Mouse (Mus musculus) neural tube, embryonic 11.5 days (tissue): ENCODE data around the gene Oscp1. TPM values are rescaled to one million over a fixed set of nuclear protein-coding genes. Genes with fewer than 3 reads are reported as not detected.
A peak's percentile ranks its signal among the peaks of the same experiment; 100 is the strongest.

Experiments used
- ATAC-seq: fragments of 200-750 bp; cut with Nextera tagmentation; 2 replicates; pipeline ENCODE4 v1.8.0; 2017; ENCODE audit warnings: moderate number of reproducible peaks, mild to moderate bottlenecking, moderate TSS enrichment, moderate library complexity; ENCODE audit not compliant: insufficient read depth, low FRiP score, low TSS enrichment
- DNase-seq: peaks from one replicate; pipeline ENCODE4 v3.0.0-alpha.2; 2015; ENCODE audit warnings: low spot score
- H3K27ac ChIP-seq: fragments of 300-500 bp; sonication (generic); 2 replicates; pipeline ENCODE4 v1.5.1; 2014; ENCODE audit warnings: low read depth, mild to moderate bottlenecking, low read length
- H3K27me3 ChIP-seq: fragments of 300-500 bp; sonication (generic); 2 replicates; pipeline ENCODE4 v1.6.1; 2014; ENCODE audit warnings: mild to moderate bottlenecking, low read length, mixed read lengths; ENCODE audit not compliant: control insufficient read depth, insufficient read depth
- H3K36me3 ChIP-seq: fragments of 300-500 bp; sonication (generic); 2 replicates; pipeline ENCODE4 v1.6.1; 2014; ENCODE audit warnings: mild to moderate bottlenecking, low read length, moderate library complexity, mixed read lengths; ENCODE audit not compliant: control insufficient read depth, insufficient read depth
- H3K4me1 ChIP-seq: fragments of 300-500 bp; sonication (generic); 2 replicates; pipeline ENCODE4 v1.6.1; 2014; ENCODE audit warnings: low read length, mixed read lengths; ENCODE audit not compliant: control insufficient read depth, insufficient read depth
- H3K4me2 ChIP-seq: fragments of 300-500 bp; sonication (generic); 2 replicates; pipeline ENCODE4 v1.6.1; 2014; ENCODE audit warnings: low read depth, mild to moderate bottlenecking, moderate library complexity
- H3K4me3 ChIP-seq: fragments of 300-500 bp; sonication (generic); 2 replicates; pipeline ENCODE4 v1.5.1; 2014; ENCODE audit warnings: low read depth, low read length
- H3K9ac ChIP-seq: fragments of 300-500 bp; sonication (generic); 2 replicates; pipeline ENCODE4 v1.6.1; 2014; ENCODE audit warnings: mild to moderate bottlenecking, low read length
- H3K9me3 ChIP-seq: fragments of 300-500 bp; sonication (generic); 2 replicates; pipeline ENCODE4 v1.6.1; 2016; ENCODE audit warnings: low read length; ENCODE audit not compliant: control insufficient read depth
- WGBS: fragments of 180-500 bp; shearing (Covaris S2); extraction: QIAGEN DNeasy Blood & Tissue Kit; methylation state at CpG from one replicate; pipeline ENCODE4 v1.1.7; 2014; 5-methylcytosine and 5-hydroxymethylcytosine counted together
- polyA plus RNA-seq: library from polyadenylated mRNA; unstranded; fragments of >200 nt; fragmentation: Nextera tagmentation; extraction: Ambion mirVana; gene quantifications from 2 replicates; pipeline ENCODE4 v1.2.1, GENCODE M21; 2014

The Oscp1 gene
- polyA plus RNA-seq = 21.4 and 23.0 TPM in 2 replicates

DNA sequence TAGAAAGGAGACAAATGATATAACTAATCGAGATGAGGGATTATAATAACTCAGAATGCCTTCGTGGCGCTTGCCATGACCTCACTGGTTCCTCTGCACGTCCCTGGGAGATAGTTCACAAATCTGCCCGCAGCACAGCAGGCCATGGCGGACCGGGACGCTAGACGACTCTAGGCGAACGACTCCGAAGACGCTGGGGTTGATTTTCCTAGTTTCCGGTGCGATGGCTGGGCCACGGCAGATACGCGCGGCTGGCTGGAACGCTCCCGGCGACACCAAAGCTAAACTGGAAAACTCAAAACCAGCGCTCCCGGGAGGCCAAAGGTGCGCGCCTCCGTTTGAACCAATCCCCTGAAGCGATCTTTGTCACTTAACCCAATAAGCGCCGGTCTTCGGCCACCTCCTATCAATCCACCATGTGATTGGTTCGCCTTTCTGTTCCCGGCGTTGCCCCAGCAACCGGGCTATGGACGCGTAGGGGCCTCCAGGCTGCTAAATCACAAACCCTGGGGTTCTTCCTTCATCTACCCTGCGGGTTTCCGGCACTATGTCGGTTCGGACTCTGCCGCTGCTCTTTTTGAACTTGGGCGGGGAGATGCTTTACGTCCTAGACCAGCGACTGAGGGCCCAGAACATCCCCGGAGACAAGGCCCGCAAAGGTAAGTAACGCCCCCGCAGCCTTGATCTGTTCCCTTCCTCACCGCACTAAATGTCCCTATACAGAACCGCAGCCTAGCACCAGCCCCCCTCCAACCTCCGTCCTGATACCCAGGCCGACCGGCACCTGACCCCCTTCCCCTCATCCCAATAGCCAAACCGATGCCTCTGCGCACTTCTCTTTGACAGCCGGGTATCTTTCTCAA, at the start of gene Oscp1:
Gene Oscp1 (plus strand): TSS at position 432 of the 863 bp plus-strand sequence.
- H3K9ac ChIP-seq = peak within 1 kb of the TSS; percentile 69
- peak within 1 kb of the TSS; percentile 83 for H3K4me2 ChIP-seq
- H3K4me3 ChIP-seq = peak within 1 kb of the TSS; percentile 63
- H3K27ac ChIP-seq = 0 out of 2 replicates have a peak within 1 kb of the TSS, but pooled peaks have one; percentile 53
- peaks cover 10% of the 10 kb centered on the region; the same call in 1 of the 2 replicates for H3K4me1 ChIP-seq
- peak; percentile 92 for DNase-seq
- peak; percentile 98 for ATAC-seq
- under 1% methylated on average over 56 of the region's 57 CpGs for WGBS
- no peaks in the 10 kb centered on the region for H3K27me3 ChIP-seq
- H3K9me3 ChIP-seq = no peaks in the 10 kb centered on the region
- H3K36me3 ChIP-seq = no peaks in the 10 kb centered on the region; the same call in 1 of the 2 replicates

DNA sequence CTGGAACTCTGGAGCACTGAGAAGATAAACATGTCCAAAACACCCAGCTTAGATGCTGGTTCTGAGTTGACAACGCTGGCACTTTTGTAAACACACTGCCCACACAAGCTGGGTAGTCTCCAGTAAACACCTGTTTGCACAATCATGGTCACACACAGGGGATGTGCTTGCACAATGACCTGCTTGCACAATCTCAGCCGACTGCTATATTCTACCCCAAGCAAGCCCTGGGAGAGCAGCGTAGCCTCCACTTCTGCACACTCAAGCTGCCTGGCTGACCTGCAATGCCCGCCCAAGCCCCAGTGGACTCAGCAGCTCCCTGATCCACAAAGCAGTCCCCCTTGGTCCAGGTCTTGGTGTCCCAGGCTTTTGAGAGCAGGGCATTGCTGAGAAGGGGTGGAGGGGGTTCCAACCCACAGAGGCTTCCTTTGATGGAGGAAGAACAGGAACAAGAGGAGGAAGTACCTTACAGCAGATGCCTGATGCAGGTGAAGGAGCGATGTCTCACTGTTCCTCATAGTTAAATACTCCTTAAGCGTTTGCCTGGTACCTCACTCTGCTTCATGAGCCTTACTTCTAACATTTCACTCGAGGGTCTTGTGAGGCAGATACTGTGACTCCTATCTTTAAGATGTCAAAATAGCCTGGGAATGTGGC, 40.6 kb upstream of the Oscp1 start:
- H3K36me3 ChIP-seq = no peaks in the 10 kb centered on the region
- H3K4me2 ChIP-seq = no peak overlapping the region
- WGBS = 78% methylated on average over 7 of the region's 7 CpGs
- H3K27ac ChIP-seq = no peak overlapping the region
- H3K9ac ChIP-seq = no peak overlapping the region
- H3K27me3 ChIP-seq = no peaks in the 10 kb centered on the region
- H3K4me3 ChIP-seq = no peak overlapping the region
- H3K4me1 ChIP-seq = no peaks in the 10 kb centered on the region
- no peak for ATAC-seq
- H3K9me3 ChIP-seq = no peaks in the 10 kb centered on the region
- no peak for DNase-seq

DNA sequence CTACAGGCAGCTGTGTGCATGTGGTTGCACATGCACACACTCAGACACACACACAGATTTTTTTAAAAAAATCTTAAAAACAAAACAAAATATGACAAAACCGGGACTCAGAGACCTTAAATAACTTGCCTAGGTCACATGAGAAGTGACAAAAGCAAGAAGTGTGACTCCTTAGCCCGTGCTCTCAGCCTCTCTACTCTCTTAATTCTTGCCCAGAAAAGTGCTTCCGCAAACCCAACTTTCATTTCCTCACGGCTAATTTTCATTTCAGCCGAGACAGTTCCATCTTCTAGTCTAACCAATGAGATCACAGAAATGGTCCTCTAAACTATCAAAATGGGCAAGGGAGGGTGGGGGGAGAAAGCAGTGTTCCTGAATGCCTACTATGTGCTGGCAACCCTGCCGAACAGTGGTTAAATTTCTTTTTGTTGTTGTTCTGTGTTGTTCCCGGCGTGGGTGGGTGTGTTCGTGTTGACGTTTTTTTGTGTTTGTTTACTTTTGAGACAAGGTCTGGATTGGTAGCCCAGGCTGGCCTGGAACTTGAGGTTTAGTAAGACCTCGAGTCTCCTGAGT, 39.3 kb upstream of the Oscp1 start:
- Histone ChIP-seq H3K27ac (no peak overlapping the region), H3K9me3 (no peaks in the 10 kb centered on the region), H3K27me3 (no peaks in the 10 kb centered on the region), H3K4me3 (no peak overlapping the region), H3K4me2 (no peak overlapping the region), H3K9ac (no peak overlapping the region), H3K36me3 (no peaks in the 10 kb centered on the region), H3K4me1 (no peaks in the 10 kb centered on the region)
- ATAC-seq (no peak), DNase-seq (no peak)
- WGBS = 82% methylated on average over 11 of the region's 11 CpGs

DNA sequence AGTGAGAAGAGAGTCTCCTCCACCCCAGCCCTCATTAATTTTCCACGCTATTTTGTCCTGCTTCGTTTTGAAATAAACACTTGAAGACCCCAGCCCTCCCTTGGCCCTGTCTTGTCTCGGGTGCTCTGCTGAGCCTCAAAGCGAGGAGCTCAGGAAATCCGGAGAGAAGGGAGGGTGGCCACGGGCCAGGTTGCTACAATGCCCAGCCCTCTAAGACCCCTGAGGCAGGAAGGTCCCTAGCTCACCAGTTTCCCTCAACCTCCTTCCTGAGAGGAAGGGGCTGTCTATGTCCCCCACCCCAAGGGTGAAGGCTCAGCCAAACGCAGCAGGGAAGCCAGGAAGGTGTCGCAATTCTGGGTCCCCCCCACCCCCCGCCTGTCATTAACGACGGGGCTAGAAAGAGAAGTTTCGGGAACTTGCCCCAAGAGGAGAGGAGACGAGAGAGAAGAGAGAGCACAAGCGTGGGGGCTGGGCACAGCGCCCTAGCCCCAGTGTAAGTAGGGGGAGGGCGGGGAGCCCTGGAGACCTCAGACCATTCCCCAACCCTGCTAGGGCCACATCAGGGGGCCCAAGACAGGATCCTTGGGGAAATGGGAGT, 34.0 kb upstream of the Oscp1 start, which contains the start of gene Csf3r:
Gene Csf3r (plus strand): TSS at position 248 of the 598 bp plus-strand sequence.
- Histone ChIP-seq H3K27me3 (no peaks in the 10 kb centered on the region), H3K36me3 (no peaks in the 10 kb centered on the region), H3K4me2 (no peak within 1 kb of the TSS), H3K4me3 (no peak within 1 kb of the TSS), H3K4me1 (no peaks in the 10 kb centered on the region), H3K27ac (no peak within 1 kb of the TSS), H3K9ac (no peak within 1 kb of the TSS), H3K9me3 (no peaks in the 10 kb centered on the region)
- no peak for ATAC-seq
- 56% methylated on average over 16 of the region's 16 CpGs for WGBS
- no peak for DNase-seq

DNA sequence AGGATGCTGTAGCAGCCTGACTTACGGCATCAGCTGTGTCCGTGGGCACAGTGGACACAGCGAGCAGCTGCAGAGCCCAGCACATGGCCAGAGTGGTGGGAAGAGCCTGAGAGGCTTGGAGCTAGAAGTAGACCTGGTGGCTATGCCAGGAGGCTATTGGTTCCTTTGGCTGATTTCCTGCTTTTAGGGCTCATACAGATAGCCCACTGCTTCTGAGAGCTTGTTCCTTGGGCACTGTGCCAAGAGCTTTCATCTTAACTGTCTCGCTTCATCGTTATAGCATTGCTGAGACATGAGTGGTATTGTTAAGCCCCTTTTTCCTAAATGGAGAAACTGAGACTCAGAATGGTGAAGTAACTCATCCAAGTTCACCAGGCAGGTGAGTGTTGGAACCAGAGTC, 32.6 kb upstream of the Oscp1 start:
- WGBS = 87% methylated on average over 5 of the region's 5 CpGs
- no peaks in the 10 kb centered on the region for H3K27me3 ChIP-seq
- H3K27ac ChIP-seq = no peak overlapping the region
- no peaks in the 10 kb centered on the region for H3K9me3 ChIP-seq
- H3K9ac ChIP-seq = no peak overlapping the region
- no peaks in the 10 kb centered on the region for H3K4me1 ChIP-seq
- no peaks in the 10 kb centered on the region for H3K36me3 ChIP-seq
- H3K4me3 ChIP-seq = no peak overlapping the region
- no peak for ATAC-seq
- no peak for DNase-seq
- no peak overlapping the region for H3K4me2 ChIP-seq

DNA sequence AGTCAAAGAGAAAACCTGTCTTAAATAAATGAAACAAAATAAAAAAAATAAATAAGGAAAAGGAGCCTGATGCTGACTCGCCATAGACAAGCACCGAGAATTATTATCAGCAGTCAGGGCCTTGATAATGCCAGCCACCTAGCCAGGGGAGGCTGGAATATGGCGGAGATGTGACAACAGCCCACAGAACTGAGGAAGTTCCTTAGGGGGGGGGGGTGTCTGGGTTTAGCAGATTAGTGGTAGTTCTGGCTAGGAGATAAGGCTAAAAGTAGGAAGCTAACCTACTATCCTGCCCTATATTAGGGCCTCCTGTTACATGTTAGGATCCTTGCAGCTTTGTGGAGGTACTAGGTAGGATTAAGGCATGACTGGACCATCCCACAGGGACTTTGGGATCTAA, 30.4 kb upstream of the Oscp1 start:
- H3K4me1 ChIP-seq = no peaks in the 10 kb centered on the region
- no peaks in the 10 kb centered on the region for H3K9me3 ChIP-seq
- no peaks in the 10 kb centered on the region for H3K36me3 ChIP-seq
- no peaks in the 10 kb centered on the region for H3K27me3 ChIP-seq
- 85% methylated on average over 3 of the region's 3 CpGs for WGBS
- no peak overlapping the region for H3K4me3 ChIP-seq
- ATAC-seq (no peak), DNase-seq (no peak)
- no peak overlapping the region for H3K27ac ChIP-seq
- no peak overlapping the region for H3K4me2 ChIP-seq
- no peak overlapping the region for H3K9ac ChIP-seq

DNA sequence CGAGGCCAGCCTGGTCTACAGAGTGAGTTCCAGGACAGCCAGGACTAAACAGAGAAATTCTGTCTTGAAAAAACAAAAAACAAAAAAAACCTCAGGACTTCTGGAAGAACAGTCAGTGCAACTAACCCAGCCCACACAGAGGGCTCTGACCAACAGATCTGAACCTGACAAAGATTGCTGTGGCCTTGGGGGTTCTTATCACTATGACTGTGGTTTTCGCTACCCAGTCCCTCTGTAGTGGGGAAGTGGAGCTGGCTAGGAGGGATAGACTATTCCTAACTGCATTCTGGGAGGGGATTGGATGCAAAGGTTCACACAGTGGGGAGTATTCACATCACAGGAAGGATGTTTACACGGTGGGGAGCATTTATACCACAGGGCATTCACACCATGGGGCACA, 29.3 kb upstream of the Oscp1 start:
- Histone ChIP-seq H3K9me3 (no peaks in the 10 kb centered on the region), H3K4me3 (no peak overlapping the region), H3K9ac (no peak overlapping the region), H3K27me3 (no peaks in the 10 kb centered on the region), H3K27ac (no peak overlapping the region), H3K4me2 (no peak overlapping the region), H3K4me1 (no peaks in the 10 kb centered on the region), H3K36me3 (no peaks in the 10 kb centered on the region)
- 64% methylated on average over 3 of the region's 3 CpGs for WGBS
- DNase-seq (no peak), ATAC-seq (no peak)

DNA sequence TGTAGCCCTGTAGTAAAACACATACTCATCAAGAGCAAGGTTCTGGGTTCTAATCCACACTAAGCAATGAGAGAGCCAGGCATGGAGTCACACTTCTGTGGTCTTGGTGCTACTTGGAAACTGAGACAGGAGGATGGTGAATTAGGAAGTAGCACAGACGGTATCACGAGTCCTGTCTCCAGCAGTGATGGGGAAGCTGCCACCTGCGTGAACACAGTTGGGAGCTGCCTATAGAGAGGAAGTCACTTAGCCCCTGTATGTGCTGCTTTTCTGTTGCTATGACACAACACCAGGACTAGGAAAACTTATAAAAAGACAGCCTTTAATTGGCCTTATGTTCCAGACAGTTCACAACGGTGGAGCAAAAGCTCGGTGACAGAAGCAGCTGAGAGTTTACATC, 27.7 kb upstream of the Oscp1 start:
- ATAC-seq = no peak
- H3K27ac ChIP-seq = no peak overlapping the region
- H3K4me2 ChIP-seq = no peak overlapping the region
- no peaks in the 10 kb centered on the region for H3K4me1 ChIP-seq
- 83% methylated on average over 5 of the region's 5 CpGs for WGBS
- no peak overlapping the region for H3K9ac ChIP-seq
- H3K27me3 ChIP-seq = no peaks in the 10 kb centered on the region
- DNase-seq = no peak
- no peaks in the 10 kb centered on the region for H3K9me3 ChIP-seq
- H3K4me3 ChIP-seq = no peak overlapping the region
- no peaks in the 10 kb centered on the region for H3K36me3 ChIP-seq
